Mouse (Mus musculus): ENCODE data around the gene Casz1. TPM values are rescaled to one million over a fixed set of nuclear protein-coding genes. Genes with fewer than 3 reads are reported as not detected.

Casz1 gene
- polyA plus RNA-seq, 2 experiments, result 5.5 to 7.4 TPM

GRCm38 (mm10) chr4:148902919-148903727 lies 98.9 kb downstream of the Casz1 start:
- Histone ChIP-seq H3K9ac (ENCODE audit: low read depth, low read length, severe bottlenecking) (no peak overlapping the region), H3K4me1 (ENCODE audit: control insufficient read depth, insufficient read depth, low read length) (peaks cover 23% of the 10 kb centered on the region), H3K4me3 (replicated peaks; ENCODE audit: low read length) (no peak overlapping the region), H3K27ac (replicated peaks; ENCODE audit: low read depth, low read length) (no peak overlapping the region), H3K36me3 (ENCODE audit: control insufficient read depth, insufficient read depth, low read length) (no peaks in the 10 kb centered on the region), H3K9me3 (ENCODE audit: control insufficient read depth, low read length) (no peaks in the 10 kb centered on the region), H3K27me3 (ENCODE audit: control insufficient read depth, insufficient read depth, low read length) (peaks cover 42% of the 10 kb centered on the region), H3K4me2 (replicated peaks; ENCODE audit: low read depth, low read length, severe bottlenecking) (no peak overlapping the region)
- DNase-seq (ENCODE audit: low spot score), result no peak
- WGBS, result 31% methylated on average over 8 of the region's 8 CpGs
- no peak for ATAC-seq (ENCODE audit: low FRiP score, low read depth)
- no peak for TF ChIP-seq POLR2A (IDR thresholded peaks at IDR 0.05; ENCODE audit: borderline replicate concordance, extremely low read depth, insufficient read depth, insufficient read length)

DNA sequence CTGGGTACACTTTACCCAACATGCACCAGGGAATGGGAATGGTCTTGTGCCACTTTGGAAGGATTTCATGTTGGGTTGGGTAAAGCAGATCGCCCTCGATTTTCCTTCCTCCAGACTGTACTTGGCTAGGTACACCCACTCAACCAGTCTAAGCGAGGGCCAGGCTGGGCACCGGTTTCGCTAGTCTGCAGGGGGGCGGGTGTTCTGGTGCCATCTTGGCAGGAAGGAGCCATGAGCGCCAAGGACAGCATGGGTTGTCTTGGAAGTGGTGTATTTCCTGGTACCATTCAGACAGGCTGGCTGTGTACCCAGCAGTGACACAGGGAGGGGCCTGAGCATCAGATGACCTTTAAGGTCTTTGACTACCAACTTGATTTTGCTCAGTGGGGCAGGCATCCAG lies 101.1 kb downstream of the Casz1 start:
- no peak overlapping the region for H3K4me3 ChIP-seq (replicated peaks; ENCODE audit: low read length)
- H3K36me3 ChIP-seq (ENCODE audit: control insufficient read depth, insufficient read depth, low read length), result no peaks in the 10 kb centered on the region
- no peak overlapping the region for H3K27ac ChIP-seq (replicated peaks; ENCODE audit: low read depth, low read length)
- H3K4me1 ChIP-seq (ENCODE audit: control insufficient read depth, insufficient read depth, low read length), result peaks cover 36% of the 10 kb centered on the region
- no peak for DNase-seq (ENCODE audit: low spot score)
- H3K9ac ChIP-seq (ENCODE audit: low read depth, low read length, severe bottlenecking), result no peak overlapping the region
- no peak overlapping the region for H3K4me2 ChIP-seq (replicated peaks; ENCODE audit: low read depth, low read length, severe bottlenecking)
- H3K9me3 ChIP-seq (ENCODE audit: control insufficient read depth, low read length), result no peaks in the 10 kb centered on the region
- WGBS, result 97% methylated on average over 7 of the region's 7 CpGs
- TF ChIP-seq POLR2A (IDR thresholded peaks at IDR 0.05; ENCODE audit: borderline replicate concordance, extremely low read depth, insufficient read depth, insufficient read length), result no peak
- ATAC-seq (ENCODE audit: low FRiP score, low read depth), result no peak
- H3K27me3 ChIP-seq (ENCODE audit: control insufficient read depth, insufficient read depth, low read length), result peaks cover 31% of the 10 kb centered on the region

DNA sequence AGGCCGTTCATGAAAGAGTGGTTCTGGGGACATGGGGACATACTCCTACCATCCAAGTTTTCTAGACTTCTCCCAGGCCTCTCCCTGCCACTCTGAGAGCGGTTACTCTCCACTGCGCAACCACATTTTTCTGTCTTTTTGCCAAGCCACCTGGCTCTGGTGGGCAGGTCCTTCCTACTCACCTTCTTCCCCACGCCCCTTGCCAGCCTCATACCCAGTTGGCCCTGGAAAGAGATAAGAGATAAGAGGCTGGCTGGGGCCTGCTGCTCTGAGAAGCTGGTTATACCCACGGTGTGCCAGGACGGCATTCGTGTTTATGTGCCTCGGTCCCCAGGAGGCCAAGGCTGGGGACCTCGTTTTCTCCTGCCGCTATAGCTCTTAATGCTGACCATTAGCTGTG lies 102.6 kb downstream of the Casz1 start:
- WGBS, result 64% methylated on average over 10 of the region's 10 CpGs
- Histone ChIP-seq H3K36me3 (ENCODE audit: control insufficient read depth, insufficient read depth, low read length) (no peaks in the 10 kb centered on the region), H3K27me3 (ENCODE audit: control insufficient read depth, insufficient read depth, low read length) (peaks cover 17% of the 10 kb centered on the region), H3K4me3 (replicated peaks; ENCODE audit: low read length) (no peak overlapping the region), H3K4me1 (ENCODE audit: control insufficient read depth, insufficient read depth, low read length) (peaks cover 29% of the 10 kb centered on the region), H3K27ac (replicated peaks; ENCODE audit: low read depth, low read length) (no peak overlapping the region), H3K9ac (ENCODE audit: low read depth, low read length, severe bottlenecking) (no peak overlapping the region), H3K4me2 (replicated peaks; ENCODE audit: low read depth, low read length, severe bottlenecking) (no peak overlapping the region), H3K9me3 (ENCODE audit: control insufficient read depth, low read length) (no peaks in the 10 kb centered on the region)
- TF ChIP-seq POLR2A (IDR thresholded peaks at IDR 0.05; ENCODE audit: borderline replicate concordance, extremely low read depth, insufficient read depth, insufficient read length), result no peak
- ATAC-seq (ENCODE audit: low FRiP score, low read depth) (no peak), DNase-seq (ENCODE audit: low spot score) (no peak)

DNA sequence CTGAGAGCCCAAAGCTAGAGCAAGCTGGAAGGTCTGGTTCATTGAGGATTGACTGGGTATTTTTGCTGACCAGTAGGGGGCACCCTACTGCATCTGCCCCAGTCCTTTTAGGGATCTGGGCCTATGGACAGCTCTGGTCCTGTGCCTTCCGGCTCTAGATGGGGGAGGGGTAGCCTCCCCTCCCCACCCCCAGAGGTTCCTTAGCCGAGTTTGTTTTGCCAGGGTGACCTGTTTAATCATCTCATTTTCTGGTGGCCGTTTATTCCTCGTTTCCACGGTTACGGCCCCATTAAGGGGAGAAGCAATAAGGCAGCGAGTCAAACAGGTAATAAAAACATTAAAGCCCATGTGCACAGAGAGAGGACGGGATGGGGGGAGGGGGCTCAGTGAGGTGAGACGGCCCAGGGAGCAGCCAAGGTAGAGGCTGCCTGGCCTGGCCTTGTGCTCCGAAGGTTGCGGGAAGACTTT lies 104.0 kb downstream of the Casz1 start:
- no peak overlapping the region for H3K4me3 ChIP-seq (replicated peaks; ENCODE audit: low read length)
- 19% methylated on average over 11 of the region's 11 CpGs for WGBS
- ATAC-seq (ENCODE audit: low FRiP score, low read depth), result no peak
- H3K9me3 ChIP-seq (ENCODE audit: control insufficient read depth, low read length), result no peaks in the 10 kb centered on the region
- no peaks in the 10 kb centered on the region for H3K36me3 ChIP-seq (ENCODE audit: control insufficient read depth, insufficient read depth, low read length)
- H3K27ac ChIP-seq (replicated peaks; ENCODE audit: low read depth, low read length), result no peak overlapping the region
- peaks cover 3% of the 10 kb centered on the region; the same call in 1 of the 2 replicates for H3K27me3 ChIP-seq (ENCODE audit: control insufficient read depth, insufficient read depth, low read length)
- no peak overlapping the region for H3K4me2 ChIP-seq (replicated peaks; ENCODE audit: low read depth, low read length, severe bottlenecking)
- DNase-seq (ENCODE audit: low spot score), result no peak
- no peak overlapping the region for H3K9ac ChIP-seq (ENCODE audit: low read depth, low read length, severe bottlenecking)
- TF ChIP-seq POLR2A (IDR thresholded peaks at IDR 0.05; ENCODE audit: borderline replicate concordance, extremely low read depth, insufficient read depth, insufficient read length), result no peak
- H3K4me1 ChIP-seq (ENCODE audit: control insufficient read depth, insufficient read depth, low read length), result peaks cover 28% of the 10 kb centered on the region

DNA sequence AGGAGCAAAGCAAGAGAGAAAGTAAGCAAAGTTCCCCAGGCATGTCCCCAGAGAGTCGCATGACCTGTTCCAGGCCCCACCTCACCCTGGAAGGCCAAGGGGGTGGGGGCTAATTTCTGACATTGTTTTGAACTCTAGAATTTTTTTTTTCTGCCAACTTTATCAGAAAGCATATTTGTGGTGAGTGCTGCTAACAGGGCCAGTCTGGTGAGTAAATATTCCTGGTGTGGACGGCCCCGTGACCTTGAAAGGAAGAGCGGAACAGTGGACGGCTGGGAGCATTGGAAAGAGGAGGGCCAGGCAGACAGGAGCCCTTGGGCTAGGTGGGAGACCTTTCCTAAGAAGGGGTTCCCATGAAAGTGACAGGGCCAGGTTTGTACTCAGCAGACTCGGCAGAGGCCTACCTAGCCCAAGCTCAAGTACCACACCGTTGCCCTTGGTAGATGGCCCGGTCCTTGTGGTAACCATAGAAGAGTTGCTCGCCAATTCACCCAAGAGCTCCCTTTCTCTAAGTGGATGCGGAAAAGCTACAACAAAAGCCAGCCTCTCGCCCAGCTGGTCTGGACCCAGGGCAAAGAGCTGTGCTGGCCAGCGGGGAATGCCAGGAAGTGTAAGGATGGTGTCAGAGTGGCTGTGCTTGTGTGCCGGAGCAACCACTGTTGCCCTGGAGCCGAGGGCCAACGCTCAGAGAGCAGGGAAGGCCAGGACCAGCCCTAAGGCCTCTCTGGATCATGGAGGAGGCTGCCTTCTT lies 104.7 kb downstream of the Casz1 start:
- WGBS, result 72% methylated on average over 15 of the region's 15 CpGs
- no peak overlapping the region for H3K27ac ChIP-seq (replicated peaks; ENCODE audit: low read depth, low read length)
- 0 out of 2 replicates have a peak, but pooled peaks cover under 1% of the 10 kb centered on the region for H3K27me3 ChIP-seq (ENCODE audit: control insufficient read depth, insufficient read depth, low read length)
- peaks cover 28% of the 10 kb centered on the region for H3K4me1 ChIP-seq (ENCODE audit: control insufficient read depth, insufficient read depth, low read length)
- H3K4me2 ChIP-seq (replicated peaks; ENCODE audit: low read depth, low read length, severe bottlenecking), result no peak overlapping the region
- H3K9ac ChIP-seq (ENCODE audit: low read depth, low read length, severe bottlenecking), result no peak overlapping the region
- H3K9me3 ChIP-seq (ENCODE audit: control insufficient read depth, low read length), result no peaks in the 10 kb centered on the region
- DNase-seq (ENCODE audit: low spot score) (no peak), ATAC-seq (ENCODE audit: low FRiP score, low read depth) (no peak)
- no peak for TF ChIP-seq POLR2A (IDR thresholded peaks at IDR 0.05; ENCODE audit: borderline replicate concordance, extremely low read depth, insufficient read depth, insufficient read length)
- H3K36me3 ChIP-seq (ENCODE audit: control insufficient read depth, insufficient read depth, low read length), result no peaks in the 10 kb centered on the region
- H3K4me3 ChIP-seq (replicated peaks; ENCODE audit: low read length), result no peak overlapping the region

All from limb, embryonic 14.5 days (tissue).